Mouse (Mus musculus): ENCODE measurements at regions not wholly inside any gene's neighbourhood (a gene's known extent, or its start where the extent isn't known, plus 50 kb on each side); places are given as distances from the start of the nearest gene placed in this dataset.

- ATAC-seq (ENCODE audit: low read depth) (no peak), DNase-seq (ENCODE audit: low spot score) (no peak)
- no peaks in the 10 kb centered on the region for H3K36me3 ChIP-seq (ENCODE audit: control insufficient read depth, insufficient read depth, low read length)
- H3K27ac ChIP-seq (replicated peaks; ENCODE audit: low read depth, low read length): no peak overlapping the region
- H3K4me2 ChIP-seq (ENCODE audit: low read depth, low read length): no peak overlapping the region
- no peak overlapping the region for H3K4me3 ChIP-seq (ENCODE audit: low read depth, low read length)
- no peaks in the 10 kb centered on the region for H3K27me3 ChIP-seq (replicated peaks; ENCODE audit: control insufficient read depth, insufficient read depth, low read length)
- H3K4me1 ChIP-seq (ENCODE audit: control insufficient read depth, insufficient read depth, low read length): no peaks in the 10 kb centered on the region
- WGBS: 82% methylated on average over 3 of the region's 3 CpGs
- no peak overlapping the region for H3K9ac ChIP-seq (ENCODE audit: low read depth, low read length)
- H3K9me3 ChIP-seq (ENCODE audit: control insufficient read depth, low read length): no peaks in the 10 kb centered on the region
Observed at GRCm38 (mm10) chr14:28626951-28627350, 122.4 kb downstream of the Wnt5a start.

GRCm38 (mm10) chr14:28635175-28635574 lies 130.6 kb downstream of the Wnt5a start:
- Histone ChIP-seq H3K27ac (replicated peaks; ENCODE audit: low read depth, low read length) (no peak overlapping the region), H3K4me3 (ENCODE audit: low read depth, low read length) (no peak overlapping the region), H3K27me3 (replicated peaks; ENCODE audit: control insufficient read depth, insufficient read depth, low read length) (no peaks in the 10 kb centered on the region), H3K36me3 (ENCODE audit: control insufficient read depth, insufficient read depth, low read length) (no peaks in the 10 kb centered on the region), H3K9ac (ENCODE audit: low read depth, low read length) (no peak overlapping the region), H3K4me2 (ENCODE audit: low read depth, low read length) (no peak overlapping the region), H3K4me1 (ENCODE audit: control insufficient read depth, insufficient read depth, low read length) (no peaks in the 10 kb centered on the region), H3K9me3 (ENCODE audit: control insufficient read depth, low read length) (no peaks in the 10 kb centered on the region)
- no peak for ATAC-seq (ENCODE audit: low read depth)
- DNase-seq (ENCODE audit: low spot score): no peak

- Histone ChIP-seq H3K4me2 (ENCODE audit: low read depth, low read length) (no peak overlapping the region), H3K27ac (replicated peaks; ENCODE audit: low read depth, low read length) (no peak overlapping the region), H3K36me3 (ENCODE audit: control insufficient read depth, insufficient read depth, low read length) (no peaks in the 10 kb centered on the region), H3K9ac (ENCODE audit: low read depth, low read length) (no peak overlapping the region), H3K4me3 (ENCODE audit: low read depth, low read length) (no peak overlapping the region), H3K27me3 (replicated peaks; ENCODE audit: control insufficient read depth, insufficient read depth, low read length) (no peaks in the 10 kb centered on the region), H3K9me3 (ENCODE audit: control insufficient read depth, low read length) (no peaks in the 10 kb centered on the region), H3K4me1 (ENCODE audit: control insufficient read depth, insufficient read depth, low read length) (no peaks in the 10 kb centered on the region)
- WGBS: 62% methylated on average over 5 of the region's 5 CpGs
- ATAC-seq (ENCODE audit: low read depth) (no peak), DNase-seq (ENCODE audit: low spot score) (peak; percentile 49)
Observed at GRCm38 (mm10) chr14:28639056-28639455, 134.5 kb downstream of the Wnt5a start.

GRCm38 (mm10) chr14:28645807-28646206 lies 141.3 kb downstream of the Wnt5a start:
- WGBS: 57% methylated on average over 2 of the region's 2 CpGs
- Histone ChIP-seq H3K27ac (replicated peaks; ENCODE audit: low read depth, low read length) (no peak overlapping the region), H3K9me3 (ENCODE audit: control insufficient read depth, low read length) (no peaks in the 10 kb centered on the region), H3K4me2 (ENCODE audit: low read depth, low read length) (no peak overlapping the region), H3K9ac (ENCODE audit: low read depth, low read length) (no peak overlapping the region), H3K4me1 (ENCODE audit: control insufficient read depth, insufficient read depth, low read length) (no peaks in the 10 kb centered on the region), H3K27me3 (replicated peaks; ENCODE audit: control insufficient read depth, insufficient read depth, low read length) (no peaks in the 10 kb centered on the region), H3K4me3 (ENCODE audit: low read depth, low read length) (no peak overlapping the region), H3K36me3 (ENCODE audit: control insufficient read depth, insufficient read depth, low read length) (no peaks in the 10 kb centered on the region)
- ATAC-seq (ENCODE audit: low read depth): no peak
- DNase-seq (ENCODE audit: low spot score): no peak

GRCm38 (mm10) chr14:28649411-28649810 lies 144.9 kb downstream of the Wnt5a start:
- Histone ChIP-seq H3K27ac (replicated peaks; ENCODE audit: low read depth, low read length) (no peak overlapping the region), H3K4me3 (ENCODE audit: low read depth, low read length) (no peak overlapping the region), H3K27me3 (replicated peaks; ENCODE audit: control insufficient read depth, insufficient read depth, low read length) (no peaks in the 10 kb centered on the region), H3K4me1 (ENCODE audit: control insufficient read depth, insufficient read depth, low read length) (no peaks in the 10 kb centered on the region), H3K4me2 (ENCODE audit: low read depth, low read length) (no peak overlapping the region), H3K9me3 (ENCODE audit: control insufficient read depth, low read length) (no peaks in the 10 kb centered on the region), H3K9ac (ENCODE audit: low read depth, low read length) (no peak overlapping the region), H3K36me3 (ENCODE audit: control insufficient read depth, insufficient read depth, low read length) (no peaks in the 10 kb centered on the region)
- ATAC-seq (ENCODE audit: low read depth) (no peak), DNase-seq (ENCODE audit: low spot score) (no peak)

GRCm38 (mm10) chr14:28653059-28653930 lies 148.7 kb downstream of the Wnt5a start:
- Histone ChIP-seq H3K9me3 (ENCODE audit: control insufficient read depth, low read length) (no peaks in the 10 kb centered on the region), H3K36me3 (ENCODE audit: control insufficient read depth, insufficient read depth, low read length) (no peaks in the 10 kb centered on the region), H3K27ac (replicated peaks; ENCODE audit: low read depth, low read length) (no peak overlapping the region), H3K4me1 (ENCODE audit: control insufficient read depth, insufficient read depth, low read length) (no peaks in the 10 kb centered on the region), H3K9ac (ENCODE audit: low read depth, low read length) (no peak overlapping the region), H3K4me2 (ENCODE audit: low read depth, low read length) (no peak overlapping the region), H3K4me3 (ENCODE audit: low read depth, low read length) (no peak overlapping the region), H3K27me3 (replicated peaks; ENCODE audit: control insufficient read depth, insufficient read depth, low read length) (no peaks in the 10 kb centered on the region)
- DNase-seq (ENCODE audit: low spot score): no peak
- WGBS: 78% methylated on average over 10 of the region's 10 CpGs
- no peak for ATAC-seq (ENCODE audit: low read depth)

- H3K4me2 ChIP-seq (ENCODE audit: low read depth, low read length): no peak overlapping the region
Observed at GRCm38 (mm10) chr14:28657216-28657615, 152.7 kb downstream of the Wnt5a start.

GRCm38 (mm10) chr14:28660872-28661588 lies 156.5 kb downstream of the Wnt5a start:
- Histone ChIP-seq H3K9ac (ENCODE audit: low read depth, low read length) (no peak overlapping the region), H3K36me3 (ENCODE audit: control insufficient read depth, insufficient read depth, low read length) (no peaks in the 10 kb centered on the region), H3K9me3 (ENCODE audit: control insufficient read depth, low read length) (no peaks in the 10 kb centered on the region), H3K27ac (replicated peaks; ENCODE audit: low read depth, low read length) (no peak overlapping the region), H3K4me3 (ENCODE audit: low read depth, low read length) (no peak overlapping the region), H3K4me1 (ENCODE audit: control insufficient read depth, insufficient read depth, low read length) (peaks cover 13% of the 10 kb centered on the region), H3K4me2 (ENCODE audit: low read depth, low read length) (no peak overlapping the region), H3K27me3 (replicated peaks; ENCODE audit: control insufficient read depth, insufficient read depth, low read length) (no peaks in the 10 kb centered on the region)
- DNase-seq (ENCODE audit: low spot score) (no peak), ATAC-seq (ENCODE audit: low read depth) (no peak)
- 63% methylated on average over 5 of the region's 5 CpGs for WGBS

More at GRCm38 (mm10) chr14:28657216-28657615, 152.7 kb downstream of the Wnt5a start:
- ATAC-seq (ENCODE audit: low read depth): no peak
- 88% methylated on average over 8 of the region's 8 CpGs for WGBS
- Histone ChIP-seq H3K9ac (ENCODE audit: low read depth, low read length) (no peak overlapping the region), H3K27me3 (replicated peaks; ENCODE audit: control insufficient read depth, insufficient read depth, low read length) (no peaks in the 10 kb centered on the region), H3K9me3 (ENCODE audit: control insufficient read depth, low read length) (no peaks in the 10 kb centered on the region), H3K36me3 (ENCODE audit: control insufficient read depth, insufficient read depth, low read length) (no peaks in the 10 kb centered on the region), H3K4me1 (ENCODE audit: control insufficient read depth, insufficient read depth, low read length) (no peaks in the 10 kb centered on the region), H3K27ac (replicated peaks; ENCODE audit: low read depth, low read length) (no peak overlapping the region), H3K4me3 (ENCODE audit: low read depth, low read length) (no peak overlapping the region)
- DNase-seq (ENCODE audit: low spot score): no peak
